Comparison of ENCODE assay signal across 37 mouse cellular contexts in genomic region chr1:191092050-191092449, GRCm38 (mm10). TPM values are rescaled to one million over a fixed set of nuclear protein-coding genes. Genes with fewer than 3 reads are reported as not detected.
DNase-seq lines count a peak whose midpoint lies in the region; ATAC-seq and TF ChIP-seq lines count a peak whose summit lies in the region.
"Had no signal": no experiment of that assay in that cellular context is flagged by ENCODE, and none has a peak within 500 bp of the region (broad histone marks: within the 10 kb centered on the region; RNA-seq: fewer than 3 reads in every experiment).

No protein-coding gene starts in this region.

- no peaks in the 10 kb centered on the region for H3K27me3 ChIP-seq in kidney, postnatal 0 days (ENCODE audit: insufficient read depth, low read length)
- H3K27me3 ChIP-seq in kidney, embryonic 15.5 days, result no peaks in the 10 kb centered on the region
- H3K27me3 ChIP-seq in lung, embryonic 16.5 days (ENCODE audit: control insufficient read depth, insufficient read depth, low read depth, low read length), result no peaks in the 10 kb centered on the region; the same call in 1 of the 2 replicates
- H3K27me3 ChIP-seq: embryonic facial prominence, embryonic 12.5 days; limb, embryonic 13.5 days; Patski had no signal

- 0 out of 2 replicates have a peak, but pooled peaks cover 1% of the 10 kb centered on the region for H3K4me1 ChIP-seq in kidney, postnatal 0 days (replicated peaks; ENCODE audit: insufficient read depth, low read length)
- H3K4me1 ChIP-seq in kidney, embryonic 15.5 days, result peaks cover 15% of the 10 kb centered on the region
- H3K4me1 ChIP-seq in lung, embryonic 16.5 days (replicated peaks; ENCODE audit: control insufficient read depth, insufficient read depth, low read length), result peaks cover 11% of the 10 kb centered on the region
- H3K4me1 ChIP-seq: hindbrain, embryonic 10.5 days; midbrain, embryonic 12.5 days; neural tube, embryonic 12.5 days had no signal

- no peak overlapping the region for H3K4me2 ChIP-seq in kidney, postnatal 0 days (ENCODE audit: low read length)
- no peak overlapping the region for H3K4me2 ChIP-seq in kidney, embryonic 15.5 days
- no peak overlapping the region for H3K4me2 ChIP-seq in lung, embryonic 16.5 days (ENCODE audit: low read depth, low read length)
- H3K4me2 ChIP-seq: embryonic facial prominence, embryonic 12.5 days; heart, embryonic 11.5 days; hindbrain, embryonic 15.5 days; limb, embryonic 13.5 days; midbrain, embryonic 12.5 days; neural tube, embryonic 12.5 days had no signal

- peak; percentile 91 for DNase-seq in heart, adult 11 months
- DNase-seq in heart, postnatal 14 days, result no peak
- DNase-seq in kidney, postnatal 0 days (ENCODE audit: low spot score), result peak; percentile 55
- DNase-seq in lung, adult 18-20 months, result no peak
- DNase-seq in adipocyte (ENCODE audit: low spot score), result peak; percentile 11
- DNase-seq in gastrocnemius, adult 18-20 months (ENCODE audit: low spot score), result no peak
- DNase-seq: cerebellum, adult 8-10 months; cerebellum, postnatal 36 days; gastrocnemius, postnatal 25 days; lung, postnatal 14 days; right cerebral cortex, adult 18-20 months; spleen, adult 18-20 months; thymus, postnatal 4 days had no signal

- H3K9ac ChIP-seq in kidney, postnatal 0 days (ENCODE audit: low read depth, low read length), result no peak overlapping the region
- no peak overlapping the region for H3K9ac ChIP-seq in kidney, embryonic 15.5 days
- H3K9ac ChIP-seq in lung, embryonic 16.5 days (ENCODE audit: low read length), result no peak overlapping the region
- H3K9ac ChIP-seq: embryonic facial prominence, embryonic 12.5 days; hindbrain, embryonic 15.5 days; limb, embryonic 13.5 days; liver, embryonic 14.5 days; midbrain, embryonic 12.5 days; neural tube, embryonic 12.5 days had no signal

- no peak overlapping the region for H3K27ac ChIP-seq in kidney, postnatal 0 days
- H3K27ac ChIP-seq in kidney, embryonic 15.5 days, result no peak overlapping the region
- H3K27ac ChIP-seq in lung, embryonic 16.5 days (ENCODE audit: low read length), result peak overlapping the region; percentile 18
- H3K27ac ChIP-seq: embryonic facial prominence, embryonic 12.5 days; hindbrain, embryonic 10.5 days; hindbrain, embryonic 15.5 days; limb, embryonic 13.5 days; liver, embryonic 14.5 days; midbrain, embryonic 12.5 days; neural tube, embryonic 12.5 days had no signal

- no peaks in the 10 kb centered on the region for H3K36me3 ChIP-seq in kidney, postnatal 0 days (ENCODE audit: insufficient read depth, low read length)
- H3K36me3 ChIP-seq in kidney, embryonic 15.5 days, result no peaks in the 10 kb centered on the region
- H3K36me3 ChIP-seq in lung, embryonic 16.5 days (ENCODE audit: control insufficient read depth, insufficient read depth, low read length), result no peaks in the 10 kb centered on the region
- H3K36me3 ChIP-seq: embryonic facial prominence, embryonic 12.5 days; hindbrain, embryonic 10.5 days; hindbrain, embryonic 15.5 days; limb, embryonic 13.5 days; midbrain, embryonic 12.5 days; neural tube, embryonic 12.5 days had no signal

- no peak for ATAC-seq in kidney, postnatal 0 days (replicated peaks; ENCODE audit: low FRiP score, low read depth)
- ATAC-seq in kidney, embryonic 15.5 days (replicated peaks; ENCODE audit: low FRiP score), result no peak
- ATAC-seq in lung, embryonic 16.5 days (ENCODE audit: low read depth), result no peak
- ATAC-seq: forebrain, embryonic 14.5 days; inflammation-experienced regulatory T-cells, adult 6 months; Patski had no signal

- intact Hi-C loops in heart, postnatal 14 days (cut with DNase I), result no loop called here

- WGBS in kidney, postnatal 0 days, result 45% methylated on average over 8 of the region's 8 CpGs
- 58% methylated on average over 8 of the region's 8 CpGs for WGBS in kidney, embryonic 15.5 days
- 67% methylated on average over 8 of the region's 8 CpGs for WGBS in lung, embryonic 16.5 days

- H3K4me3 ChIP-seq in kidney, postnatal 0 days (replicated peaks; ENCODE audit: low read depth, low read length), result no peak overlapping the region
- H3K4me3 ChIP-seq in kidney, embryonic 15.5 days (replicated peaks), result no peak overlapping the region
- H3K4me3 ChIP-seq in lung, embryonic 16.5 days (ENCODE audit: low read length), result no peak overlapping the region
- H3K4me3 ChIP-seq: embryonic facial prominence, embryonic 12.5 days; hindbrain, embryonic 10.5 days; hindbrain, embryonic 15.5 days; limb, embryonic 13.5 days; midbrain, embryonic 12.5 days; myocyte; neural tube, embryonic 12.5 days had no signal

- H3K9me3 ChIP-seq in kidney, postnatal 0 days (replicated peaks; ENCODE audit: low read length), result no peaks in the 10 kb centered on the region
- H3K9me3 ChIP-seq in kidney, embryonic 15.5 days (replicated peaks), result no peaks in the 10 kb centered on the region
- no peaks in the 10 kb centered on the region for H3K9me3 ChIP-seq in lung, embryonic 16.5 days (ENCODE audit: control insufficient read depth, low read length)
- H3K9me3 ChIP-seq: embryonic facial prominence, embryonic 12.5 days; hindbrain, embryonic 10.5 days; hindbrain, embryonic 15.5 days; limb, embryonic 13.5 days; midbrain, embryonic 12.5 days; neural tube, embryonic 12.5 days had no signal

- no peak for TF ChIP-seq CTCF in kidney, postnatal 0 days (IDR thresholded peaks at IDR 0.05; ENCODE audit: low read depth)

RNA-seq across cellular contexts. Expression of gene Batf3, which starts 5.6 kb away (rescaled TPM):
- total RNA-seq in heart, postnatal 14 days (2021), result not detected
- polyA plus RNA-seq in kidney, postnatal 0 days (2015; fragmentation: Nextera tagmentation; extraction: Ambion mirVana), result 10.5 and 12.5 TPM in 2 replicates
- polyA plus RNA-seq in kidney, embryonic 15.5 days (2015; fragmentation: Nextera tagmentation; extraction: Ambion mirVana), result 12.5 and 13.7 TPM in 2 replicates
- polyA plus RNA-seq in lung, embryonic 16.5 days (2015; fragmentation: Nextera tagmentation; extraction: Ambion mirVana), result 5.2 and 6.4 TPM in 2 replicates
- total RNA-seq in gastrocnemius, adult 18-20 months (2021), result not detected

RNA-seq across cellular contexts. Expression of gene Nsl1, which starts 29.2 kb away (rescaled TPM):
- 1 to 10 TPM in 1 of 2 experiments, under 1 TPM in 1; 0.65 to 1.4 TPM for total RNA-seq in heart, postnatal 14 days (2021)
- polyA plus RNA-seq in kidney, postnatal 0 days (2015; fragmentation: Nextera tagmentation; extraction: Ambion mirVana), result 8.6 and 12.1 TPM in 2 replicates
- polyA plus RNA-seq in kidney, embryonic 15.5 days (2015; fragmentation: Nextera tagmentation; extraction: Ambion mirVana), result 22.1 and 23.1 TPM in 2 replicates
- polyA plus RNA-seq in lung, embryonic 16.5 days (2015; fragmentation: Nextera tagmentation; extraction: Ambion mirVana), result 23.9 and 24.0 TPM in 2 replicates
- total RNA-seq in gastrocnemius, adult 18-20 months (2021), result under 1 TPM; 0.17 to 0.18 TPM

RNA-seq across cellular contexts. Expression of gene Tatdn3, which starts 29.3 kb away (rescaled TPM):
- 10 to 100 TPM; 14.4 to 20.7 TPM for total RNA-seq in heart, postnatal 14 days (2021)
- 15.6 and 16.1 TPM in 2 replicates for polyA plus RNA-seq in kidney, postnatal 0 days (2015; fragmentation: Nextera tagmentation; extraction: Ambion mirVana)
- 12.8 and 13.8 TPM in 2 replicates for polyA plus RNA-seq in kidney, embryonic 15.5 days (2015; fragmentation: Nextera tagmentation; extraction: Ambion mirVana)
- 15.6 and 17.1 TPM in 2 replicates for polyA plus RNA-seq in lung, embryonic 16.5 days (2015; fragmentation: Nextera tagmentation; extraction: Ambion mirVana)
- total RNA-seq in gastrocnemius, adult 18-20 months (2021), result 10 to 100 TPM; 12.3 to 13.5 TPM

RNA-seq across cellular contexts. Expression of gene Spata45, which starts 55.6 kb away (rescaled TPM):
- not detected for total RNA-seq in heart, postnatal 14 days (2021)
- not detected in 2 replicates for polyA plus RNA-seq in kidney, postnatal 0 days (2015; fragmentation: Nextera tagmentation; extraction: Ambion mirVana)
- polyA plus RNA-seq in kidney, embryonic 15.5 days (2015; fragmentation: Nextera tagmentation; extraction: Ambion mirVana), result not detected in 2 replicates
- polyA plus RNA-seq in lung, embryonic 16.5 days (2015; fragmentation: Nextera tagmentation; extraction: Ambion mirVana), result not detected in 2 replicates
- not detected for total RNA-seq in gastrocnemius, adult 18-20 months (2021)
- total RNA-seq: gastrocnemius, postnatal 25 days; heart, adult 18-20 months; layer of hippocampus, adult 8-10 months; layer of hippocampus, postnatal 25 days; left cerebral cortex, adult 8-10 months; left cerebral cortex, postnatal 36 days; megakaryocyte progenitor cell, adult 5-6 weeks; MEL; midbrain, postnatal 0 days had no signal
- polyA plus RNA-seq: embryonic facial prominence, embryonic 12.5 days; forebrain, embryonic 14.5 days; heart, embryonic 16.5 days; hindbrain, embryonic 10.5 days; hindbrain, embryonic 15.5 days; limb, embryonic 13.5 days; liver, embryonic 14.5 days; midbrain, embryonic 12.5 days; midbrain, postnatal 0 days; myocyte; Patski; thymus, postnatal 0 days had no signal

Comparison
In these comparisons a context has a peak if more than half of its experiments do, and no peak if none do; other contexts are left out.
1. DNase-seq: peak in heart, adult 11 months (single experiment), kidney, postnatal 0 days (single experiment) and adipocyte (single experiment); none in heart, postnatal 14 days (0 of 2), lung, adult 18-20 months (0 of 2) and gastrocnemius, adult 18-20 months (single experiment).